Mouse (Mus musculus) spleen, postnatal 36 days (tissue): ENCODE data around the gene Neb.

ENCODE experiments used
- DNase-seq, 2 experiments: peaks; one replicate each; pipeline ENCODE4 v3.0.0; 2022; ENCODE audit warnings: low spot score in 2 of 2, mixed read lengths in 1 of 2

Gene Neb

DNA sequence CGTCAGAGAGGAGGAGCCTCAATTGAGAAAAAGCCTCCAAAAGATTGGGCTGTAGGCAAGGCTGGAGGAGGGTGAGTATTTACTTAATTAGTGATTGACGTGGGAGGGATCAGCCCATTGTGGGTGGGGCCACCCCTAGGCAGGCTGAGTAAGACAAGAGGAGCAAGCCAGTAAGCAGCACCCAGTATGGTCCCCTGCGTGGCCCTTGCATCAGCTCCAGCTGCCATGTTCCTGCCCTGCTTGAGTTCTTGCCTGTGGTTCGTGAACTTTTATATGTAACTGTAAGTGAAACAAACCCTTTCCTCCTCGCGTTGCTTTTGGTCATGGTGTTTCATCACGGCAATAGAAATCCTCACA, at the start of gene Neb:
TSS of gene Neb (minus strand) at position 27 of the 357 bp plus-strand sequence.
- peak in 1 of 2 experiments; percentile 3 for DNase-seq

- no peak for DNase-seq
Observed at GRCm38 (mm10) chr2:52427383-52427782, 49.1 kb upstream of the Neb start.

GRCm38 (mm10) chr2:52426041-52426440, 47.8 kb upstream of the Neb start:
- DNase-seq = no peak

- DNase-seq = no peak
Observed at GRCm38 (mm10) chr2:52425523-52425795, 47.2 kb upstream of the Neb start.

GRCm38 (mm10) chr2:52424747-52425522, 46.7 kb upstream of the Neb start, which contains the start of gene Arl5a:
Arl5a (minus strand) TSS chr2:52424901.
- DNase-seq = peak; percentile 90 to 92

- DNase-seq = peak; percentile 47 to 48
Observed at GRCm38 (mm10) chr2:52424248-52424728, 46.0 kb upstream of the Neb start.

GRCm38 (mm10) chr2:52423611-52424247, 45.5 kb upstream of the Neb start:
- no peak for DNase-seq

DNA sequence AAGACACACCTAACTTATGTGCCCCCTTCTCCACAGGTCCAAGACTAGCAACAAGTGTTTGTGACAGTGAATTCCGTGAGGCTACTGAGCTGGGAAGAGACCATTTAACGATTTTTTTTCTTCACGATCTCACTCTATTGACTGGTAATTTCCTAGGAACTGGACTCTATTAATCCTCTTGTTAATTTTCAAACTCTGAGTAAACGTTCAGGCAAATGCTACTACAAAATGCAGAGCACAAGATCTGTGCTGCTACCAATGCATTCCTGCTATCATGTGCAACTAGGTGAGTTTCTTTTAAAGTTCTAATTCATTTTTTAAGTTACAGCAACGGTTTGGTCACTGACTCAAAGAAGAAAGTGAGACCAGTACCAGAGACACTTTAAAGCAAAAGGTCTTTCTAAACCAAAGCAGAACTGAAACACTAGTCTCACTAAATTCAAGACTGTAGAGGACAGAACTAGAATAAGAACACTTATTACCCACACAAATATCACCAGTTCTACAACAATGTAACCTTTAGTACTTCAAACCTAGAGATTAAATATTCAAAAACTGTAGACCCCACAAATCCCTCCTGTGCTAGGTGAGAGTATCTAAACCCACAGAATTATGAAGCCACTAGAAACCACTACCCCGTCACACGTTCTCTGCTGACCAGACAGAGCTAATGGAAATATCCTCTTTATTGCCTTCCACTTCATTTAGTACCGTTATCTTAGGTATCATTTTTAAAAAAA, 44.8 kb upstream of the Neb start:
- no peak for DNase-seq

DNA sequence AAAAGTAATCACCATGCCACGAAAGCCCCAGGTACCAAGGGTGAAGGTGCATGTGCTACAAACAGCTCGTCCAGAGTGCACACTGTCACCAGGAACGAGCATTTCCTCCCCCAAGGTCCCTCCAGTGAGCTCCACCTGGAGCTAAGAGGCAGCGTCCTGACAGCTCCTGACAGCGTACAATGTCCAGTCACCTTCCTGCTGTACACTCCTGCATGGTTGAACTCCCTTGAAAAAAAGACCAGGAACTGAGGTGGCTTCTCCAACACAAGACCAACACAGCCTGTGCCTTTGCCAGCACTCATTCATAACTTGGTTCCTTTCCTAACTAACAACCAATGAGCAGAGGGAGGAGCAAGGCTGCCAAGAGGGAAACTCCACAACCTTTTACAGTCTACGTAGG, 42.9 kb upstream of the Neb start:
- DNase-seq = no peak

DNA sequence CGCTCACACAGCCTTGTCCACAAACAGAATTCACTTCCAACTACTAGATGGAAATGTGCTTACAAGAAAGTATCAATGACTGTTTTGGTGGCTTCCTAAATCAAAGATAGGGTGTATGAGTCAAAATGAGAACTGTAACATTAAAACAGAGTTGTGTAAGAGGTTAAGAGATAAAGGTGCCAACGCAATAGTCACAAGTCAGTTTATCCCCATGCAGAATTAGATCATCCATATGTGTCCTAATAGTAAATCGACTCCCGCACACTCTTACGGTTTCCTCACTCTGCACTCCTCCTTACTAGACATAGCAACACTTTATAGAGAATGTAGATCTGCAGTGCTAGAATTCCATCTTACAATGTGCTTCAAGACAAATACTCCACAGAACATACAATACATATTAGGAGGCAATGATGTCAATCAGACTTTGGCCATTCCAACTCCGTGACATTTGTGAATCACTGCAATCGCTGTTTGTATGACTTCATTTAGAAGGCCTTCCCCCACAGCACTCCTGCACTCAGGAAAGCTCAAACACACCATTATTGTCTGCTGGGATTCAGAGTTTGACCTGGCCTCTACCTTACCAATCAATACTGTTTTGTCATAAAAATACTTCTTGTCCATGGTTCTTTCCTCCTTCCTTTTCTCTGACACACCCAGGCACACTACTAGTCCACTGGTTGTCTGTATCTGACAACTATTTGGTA, 41.9 kb upstream of the Neb start:
- DNase-seq = no peak

GRCm38 (mm10) chr2:52419295-52419694, 41.0 kb upstream of the Neb start:
- no peak for DNase-seq

GRCm38 (mm10) chr2:52412524-52413037, 34.3 kb upstream of the Neb start:
- no peak for DNase-seq

GRCm38 (mm10) chr2:52406480-52406879, 28.2 kb upstream of the Neb start:
- DNase-seq = peak in 1 of 2 experiments; percentile 17

- no peak for DNase-seq
Observed at GRCm38 (mm10) chr2:52405238-52405637, 27.0 kb upstream of the Neb start.

DNA sequence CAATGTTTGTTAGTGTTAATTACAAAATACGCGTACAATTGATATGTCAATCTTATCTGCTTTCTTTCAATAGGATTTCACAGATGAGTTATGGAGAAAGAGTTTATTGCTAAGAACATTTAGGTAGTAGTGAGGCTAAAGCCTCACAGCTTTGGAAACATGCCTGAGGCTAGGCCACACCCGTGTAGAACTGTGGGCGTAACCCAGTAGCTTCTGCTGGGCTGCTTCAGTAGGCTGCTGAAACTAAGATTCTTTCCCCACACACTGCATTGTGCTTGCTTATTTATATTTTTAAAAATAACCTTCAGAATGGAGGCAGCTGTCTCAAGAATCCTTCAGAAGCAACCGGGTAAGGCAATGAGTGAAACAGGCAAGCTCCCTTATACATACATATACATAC, 16.3 kb upstream of the Neb start:
- no peak for DNase-seq

GRCm38 (mm10) chr2:52390415-52390975, 12.2 kb upstream of the Neb start:
- DNase-seq = no peak

- DNase-seq = no peak
Observed at GRCm38 (mm10) chr2:52389975-52390374, 11.7 kb upstream of the Neb start.

DNA sequence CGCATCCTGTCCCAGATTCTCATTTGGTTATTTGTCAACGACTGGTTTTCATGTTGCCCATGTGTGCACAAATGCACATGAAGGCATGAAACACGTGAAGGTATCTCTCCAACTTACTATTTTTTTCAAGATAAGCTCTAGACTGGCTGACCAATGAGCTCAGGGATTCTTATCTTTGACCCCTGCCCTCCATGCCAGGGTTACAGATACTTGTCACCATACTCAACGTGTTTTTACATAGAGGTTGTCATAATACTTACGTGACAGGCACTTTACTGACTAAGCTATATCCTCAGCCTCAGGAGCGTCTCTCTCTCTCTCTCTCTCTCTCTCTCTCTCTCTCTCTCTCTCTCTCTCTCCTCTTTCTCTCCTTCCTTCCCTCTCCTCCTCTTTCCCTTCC, 8.2 kb upstream of the Neb start:
- no peak for DNase-seq

GRCm38 (mm10) chr2:52386037-52386436, 7.8 kb upstream of the Neb start:
- no peak for DNase-seq

DNA sequence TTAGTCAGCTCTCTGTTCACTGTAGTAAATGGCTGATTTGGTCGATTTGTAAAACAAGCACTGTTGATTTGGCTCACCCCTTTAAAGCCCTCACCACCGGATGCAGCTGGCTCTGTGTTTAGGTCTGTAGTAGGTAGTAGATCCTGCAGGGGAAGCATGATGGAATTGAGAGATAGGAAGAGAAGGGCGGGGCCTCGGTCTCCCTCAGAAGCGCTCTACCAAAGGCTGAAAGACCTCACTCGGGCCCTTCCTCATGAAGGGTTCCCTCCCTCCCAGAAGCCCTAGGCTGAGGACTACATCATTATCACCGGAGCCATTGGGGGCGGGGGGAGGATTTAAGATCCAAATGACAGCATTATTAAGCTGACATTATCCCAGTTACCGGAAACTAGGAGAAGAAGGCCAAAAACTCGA, 581 bp upstream of the Neb start:
- peak; percentile 1 to 2 for DNase-seq

GRCm38 (mm10) chr2:52377706-52378447, 397 bp downstream of the Neb start:
- no peak for DNase-seq
